Mouse (Mus musculus): ENCODE data around the gene Nat8f1.
"Not testable (repeated sequence)": the region's sequence is repeated elsewhere in the genome, so short reads cannot be mapped to it uniquely, and the experiment has no call there.

Nat8f1 gene

GRCm38 (mm10) chr6:85915539-85916513, at the start of gene Nat8f1:
Gene Nat8f1 (minus strand): TSS chr6:85915687.
- peak; percentile 83 to 86 for DNase-seq (ENCODE audit: low spot score in 2 of 2)

GRCm38 (mm10) chr6:85961101-85962091, 45.9 kb upstream of the Nat8f1 start, which contains the start of gene Dusp11:
Gene Dusp11 (minus strand): TSS chr6:85961667.
- DNase-seq (ENCODE audit: low spot score in 2 of 2): peak; percentile 89 to 90

GRCm38 (mm10) chr6:85957581-85957980, 42.1 kb upstream of the Nat8f1 start:
- DNase-seq (ENCODE audit: low spot score in 2 of 2): no peak

- no peak for DNase-seq (ENCODE audit: low spot score in 2 of 2)
Observed at GRCm38 (mm10) chr6:85948549-85948948, 33.1 kb upstream of the Nat8f1 start.

- DNase-seq (ENCODE audit: low spot score in 2 of 2): no peak
Observed at GRCm38 (mm10) chr6:85942469-85942868, 27.0 kb upstream of the Nat8f1 start.

GRCm38 (mm10) chr6:85938701-85939100, 23.2 kb upstream of the Nat8f1 start:
- no peak for DNase-seq (ENCODE audit: low spot score in 2 of 2)

- DNase-seq (ENCODE audit: low spot score in 2 of 2): peak; percentile 80 to 86
Observed at GRCm38 (mm10) chr6:85936508-85937465, 21.3 kb upstream of the Nat8f1 start.

GRCm38 (mm10) chr6:85935646-85936045, 20.2 kb upstream of the Nat8f1 start:
- no peak for DNase-seq (ENCODE audit: low spot score in 2 of 2)

- DNase-seq (ENCODE audit: low spot score in 2 of 2): peak in 1 of 2 experiments; percentile 47
Observed at GRCm38 (mm10) chr6:85934047-85934446, 18.6 kb upstream of the Nat8f1 start.

- DNase-seq (ENCODE audit: low spot score in 2 of 2): no peak
Observed at GRCm38 (mm10) chr6:85929312-85929711, 13.8 kb upstream of the Nat8f1 start.

GRCm38 (mm10) chr6:85927476-85928464, 12.3 kb upstream of the Nat8f1 start:
- no peak for DNase-seq (ENCODE audit: low spot score in 2 of 2)

- DNase-seq (ENCODE audit: low spot score in 2 of 2): no peak
Observed at GRCm38 (mm10) chr6:85926709-85927108, 11.2 kb upstream of the Nat8f1 start.

GRCm38 (mm10) chr6:85923643-85924042, 8.2 kb upstream of the Nat8f1 start:
- no peak for DNase-seq (ENCODE audit: low spot score in 2 of 2)

GRCm38 (mm10) chr6:85919401-85919800, 3.9 kb upstream of the Nat8f1 start:
- no peak for DNase-seq (ENCODE audit: low spot score in 2 of 2)

- DNase-seq (ENCODE audit: low spot score in 2 of 2): not testable (repeated sequence)
Observed at GRCm38 (mm10) chr6:85918341-85918740, 2.9 kb upstream of the Nat8f1 start.

GRCm38 (mm10) chr6:85916596-85916995, 1.1 kb upstream of the Nat8f1 start:
- no peak for DNase-seq (ENCODE audit: low spot score in 2 of 2)

- no peak for DNase-seq (ENCODE audit: low spot score in 2 of 2)
Observed at GRCm38 (mm10) chr6:85915141-85915538, 347 bp downstream of the Nat8f1 start.

GRCm38 (mm10) chr6:85911587-85911986, 3.9 kb downstream of the Nat8f1 start, which contains the start of gene Tprkb:
Gene Tprkb (plus strand): TSS chr6:85911865.
- no peak for DNase-seq (ENCODE audit: low spot score in 2 of 2)

GRCm38 (mm10) chr6:85909704-85910103, 5.8 kb downstream of the Nat8f1 start:
- peak in 1 of 2 experiments; percentile 10 for DNase-seq (ENCODE audit: low spot score in 2 of 2)

Data from urinary bladder, postnatal 4 days (tissue).